Mouse (Mus musculus): Measurements from ENCODE around the gene Vill. TPM values are rescaled to one million over a fixed set of nuclear protein-coding genes. Genes with fewer than 3 reads are reported as not detected.

Gene Vill
- total RNA-seq, 2 experiments from 2014 or later, result 0.74 to 1.4 TPM

GRCm38 (mm10) chr9:119071786-119072185 lies 19.2 kb downstream of the Vill start:
- intact Hi-C loops (cut with DNase I), result no loop called here
- DNase-seq, result no peak

GRCm38 (mm10) chr9:119073184-119073895 lies 20.8 kb downstream of the Vill start:
- intact Hi-C loops (cut with DNase I), result no loop called here
- DNase-seq, result peak in 1 of 2 experiments; percentile 54

GRCm38 (mm10) chr9:119075685-119076084 lies 23.1 kb downstream of the Vill start:
- intact Hi-C loops (cut with DNase I), result no loop called here
- no peak for DNase-seq

GRCm38 (mm10) chr9:119080040-119080675 lies 27.6 kb downstream of the Vill start:
- intact Hi-C loops (cut with DNase I), result no loop called here
- no peak for DNase-seq

- no peak for DNase-seq
- intact Hi-C loops (cut with DNase I), result no loop called here
Observed at GRCm38 (mm10) chr9:119082039-119082438, 29.5 kb downstream of the Vill start.

GRCm38 (mm10) chr9:119082656-119083430 lies 30.3 kb downstream of the Vill start:
- no peak for DNase-seq
- intact Hi-C loops (cut with DNase I), result no loop called here

- DNase-seq, result no peak
- intact Hi-C loops (cut with DNase I), result no loop called here
Observed at GRCm38 (mm10) chr9:119083966-119084365, 31.4 kb downstream of the Vill start.

GRCm38 (mm10) chr9:119086451-119086850 lies 33.9 kb downstream of the Vill start:
- intact Hi-C loops (cut with DNase I), result no loop called here
- DNase-seq, result no peak

- no peak for DNase-seq
- intact Hi-C loops (cut with DNase I), result no loop called here
Observed at GRCm38 (mm10) chr9:119087309-119087708, 34.7 kb downstream of the Vill start.

- intact Hi-C loops (cut with DNase I), result no loop called here
- peak; percentile 81 to 91 for DNase-seq
Observed at GRCm38 (mm10) chr9:119088148-119088801, 35.7 kb downstream of the Vill start.

GRCm38 (mm10) chr9:119089437-119089836 lies 36.9 kb downstream of the Vill start:
- intact Hi-C loops (cut with DNase I), result no loop called here
- no peak for DNase-seq

- intact Hi-C loops (cut with DNase I), result no loop called here
- DNase-seq, result no peak
Observed at GRCm38 (mm10) chr9:119090462-119090861, 37.9 kb downstream of the Vill start.

- no peak for DNase-seq
- intact Hi-C loops (cut with DNase I), result no loop called here
Observed at GRCm38 (mm10) chr9:119091581-119092310, 39.2 kb downstream of the Vill start.

- intact Hi-C loops (cut with DNase I), result no loop called here
- peak; percentile 54 to 55 for DNase-seq
Observed at GRCm38 (mm10) chr9:119092473-119093418, 40.2 kb downstream of the Vill start.

- DNase-seq, result peak; percentile 97
- intact Hi-C loops (cut with DNase I), result no loop called here
Observed at GRCm38 (mm10) chr9:119093419-119094295, 41.1 kb downstream of the Vill start, which contains the start of gene Plcd1. Plcd1 (minus strand) TSS chr9:119093502.

- no peak for DNase-seq
- intact Hi-C loops (cut with DNase I), result loop anchor here (5.0 kb wide), 1 partner anchor 228 kb away; the partner anchor contains the start of gene Oxsr1
Observed at GRCm38 (mm10) chr9:119094462-119095109, 42.0 kb downstream of the Vill start.

- no peak for DNase-seq
- intact Hi-C loops (cut with DNase I), result no loop called here
Observed at GRCm38 (mm10) chr9:119100177-119100898, 47.8 kb downstream of the Vill start.

Measured in heart, postnatal 14 days (tissue).